Mouse (Mus musculus): Measurements from ENCODE around the gene Phpt1.

Gene Phpt1

GRCm38 (mm10) chr2:25549021-25549991, 25.7 kb downstream of the Phpt1 start:
- Histone ChIP-seq H3K4me3 (replicated peaks; ENCODE audit: low read length) (no peak overlapping the region), H3K9me3 (ENCODE audit: low read length) (no peaks in the 10 kb centered on the region), H3K4me1 (replicated peaks; ENCODE audit: low read depth, low read length) (peaks cover 28% of the 10 kb centered on the region), H3K36me3 (ENCODE audit: insufficient read depth, low read length) (peaks cover 9% of the 10 kb centered on the region), H3K27me3 (ENCODE audit: insufficient read depth, low read length) (no peaks in the 10 kb centered on the region)
- TF ChIP-seq NANOG (IDR thresholded peaks at IDR 0.05; ENCODE audit: borderline replicate concordance, low read length) (no peak), POU5F1 (IDR thresholded peaks at IDR 0.05; ENCODE audit: borderline replicate concordance, low read length) (no peak), CTCF (conservative IDR thresholded peaks at IDR 0.05; ENCODE audit: low read length) (no peak)

- H3K4me1 ChIP-seq (replicated peaks; ENCODE audit: low read depth, low read length): peaks cover 35% of the 10 kb centered on the region
- no peak for TF ChIP-seq NANOG (IDR thresholded peaks at IDR 0.05; ENCODE audit: borderline replicate concordance, low read length)
- TF ChIP-seq POU5F1 (IDR thresholded peaks at IDR 0.05; ENCODE audit: borderline replicate concordance, low read length): no peak
- no peak for TF ChIP-seq CTCF (conservative IDR thresholded peaks at IDR 0.05; ENCODE audit: low read length)
- H3K4me3 ChIP-seq (replicated peaks; ENCODE audit: low read length): peak within 1 kb of the TSS; percentile 86
- H3K27me3 ChIP-seq (ENCODE audit: insufficient read depth, low read length): no peaks in the 10 kb centered on the region
- H3K36me3 ChIP-seq (ENCODE audit: insufficient read depth, low read length): peaks cover 9% of the 10 kb centered on the region
- H3K9me3 ChIP-seq (ENCODE audit: low read length): no peaks in the 10 kb centered on the region
Measured at GRCm38 (mm10) chr2:25546811-25547491, 28.1 kb downstream of the Phpt1 start, which contains the start of gene Traf2. Gene Traf2 (minus strand): TSS chr2:25546940.

- no peaks in the 10 kb centered on the region for H3K27me3 ChIP-seq (ENCODE audit: insufficient read depth, low read length)
- H3K4me1 ChIP-seq (replicated peaks; ENCODE audit: low read depth, low read length): peaks cover 40% of the 10 kb centered on the region
- TF ChIP-seq NANOG (IDR thresholded peaks at IDR 0.05; ENCODE audit: borderline replicate concordance, low read length) (no peak), CTCF (conservative IDR thresholded peaks at IDR 0.05; ENCODE audit: low read length) (no peak), POU5F1 (IDR thresholded peaks at IDR 0.05; ENCODE audit: borderline replicate concordance, low read length) (no peak)
- H3K9me3 ChIP-seq (ENCODE audit: low read length): no peaks in the 10 kb centered on the region
- H3K36me3 ChIP-seq (ENCODE audit: insufficient read depth, low read length): peaks cover 9% of the 10 kb centered on the region
- H3K4me3 ChIP-seq (replicated peaks; ENCODE audit: low read length): peak overlapping the region; percentile 86
Measured at GRCm38 (mm10) chr2:25545996-25546810, 28.8 kb downstream of the Phpt1 start.

- TF ChIP-seq CTCF (conservative IDR thresholded peaks at IDR 0.05; ENCODE audit: low read length): no peak
- TF ChIP-seq POU5F1 (IDR thresholded peaks at IDR 0.05; ENCODE audit: borderline replicate concordance, low read length): no peak
- no peak for TF ChIP-seq NANOG (IDR thresholded peaks at IDR 0.05; ENCODE audit: borderline replicate concordance, low read length)
- H3K4me1 ChIP-seq (replicated peaks; ENCODE audit: low read depth, low read length): peaks cover 33% of the 10 kb centered on the region
- H3K9me3 ChIP-seq (ENCODE audit: low read length): no peaks in the 10 kb centered on the region
- H3K27me3 ChIP-seq (ENCODE audit: insufficient read depth, low read length): no peaks in the 10 kb centered on the region
- H3K36me3 ChIP-seq (ENCODE audit: insufficient read depth, low read length): peaks cover 29% of the 10 kb centered on the region
- no peak overlapping the region for H3K4me3 ChIP-seq (replicated peaks; ENCODE audit: low read length)
Measured at GRCm38 (mm10) chr2:25541644-25542367, 33.2 kb downstream of the Phpt1 start.

GRCm38 (mm10) chr2:25540541-25540948, 34.5 kb downstream of the Phpt1 start:
- H3K4me1 ChIP-seq (replicated peaks; ENCODE audit: low read depth, low read length): peaks cover 25% of the 10 kb centered on the region
- H3K9me3 ChIP-seq (ENCODE audit: low read length): no peaks in the 10 kb centered on the region
- H3K4me3 ChIP-seq (replicated peaks; ENCODE audit: low read length): no peak overlapping the region
- peaks cover 42% of the 10 kb centered on the region for H3K36me3 ChIP-seq (ENCODE audit: insufficient read depth, low read length)
- no peak for TF ChIP-seq POU5F1 (IDR thresholded peaks at IDR 0.05; ENCODE audit: borderline replicate concordance, low read length)
- TF ChIP-seq NANOG (IDR thresholded peaks at IDR 0.05; ENCODE audit: borderline replicate concordance, low read length): no peak
- no peak for TF ChIP-seq CTCF (conservative IDR thresholded peaks at IDR 0.05; ENCODE audit: low read length)
- H3K27me3 ChIP-seq (ENCODE audit: insufficient read depth, low read length): no peaks in the 10 kb centered on the region

GRCm38 (mm10) chr2:25536531-25536930, 38.5 kb downstream of the Phpt1 start:
- H3K4me1 ChIP-seq (replicated peaks; ENCODE audit: low read depth, low read length): peaks cover 7% of the 10 kb centered on the region
- H3K9me3 ChIP-seq (ENCODE audit: low read length): no peaks in the 10 kb centered on the region
- H3K4me3 ChIP-seq (replicated peaks; ENCODE audit: low read length): no peak overlapping the region
- peaks cover 55% of the 10 kb centered on the region for H3K36me3 ChIP-seq (ENCODE audit: insufficient read depth, low read length)
- no peaks in the 10 kb centered on the region for H3K27me3 ChIP-seq (ENCODE audit: insufficient read depth, low read length)
- TF ChIP-seq CTCF (conservative IDR thresholded peaks at IDR 0.05; ENCODE audit: low read length) (no peak), NANOG (IDR thresholded peaks at IDR 0.05; ENCODE audit: borderline replicate concordance, low read length) (no peak), POU5F1 (IDR thresholded peaks at IDR 0.05; ENCODE audit: borderline replicate concordance, low read length) (no peak)

GRCm38 (mm10) chr2:25534866-25535182, 40.2 kb downstream of the Phpt1 start:
- no peak overlapping the region for H3K4me3 ChIP-seq (replicated peaks; ENCODE audit: low read length)
- 0 out of 2 replicates have a peak, but pooled peaks cover 3% of the 10 kb centered on the region for H3K4me1 ChIP-seq (replicated peaks; ENCODE audit: low read depth, low read length)
- H3K9me3 ChIP-seq (ENCODE audit: low read length): no peaks in the 10 kb centered on the region
- no peak for TF ChIP-seq POU5F1 (IDR thresholded peaks at IDR 0.05; ENCODE audit: borderline replicate concordance, low read length)
- TF ChIP-seq NANOG (IDR thresholded peaks at IDR 0.05; ENCODE audit: borderline replicate concordance, low read length): no peak
- peaks cover 70% of the 10 kb centered on the region for H3K36me3 ChIP-seq (ENCODE audit: insufficient read depth, low read length)
- no peaks in the 10 kb centered on the region for H3K27me3 ChIP-seq (ENCODE audit: insufficient read depth, low read length)
